Mouse (Mus musculus): ENCODE data around the gene Wipf1. TPM values are rescaled to one million over a fixed set of nuclear protein-coding genes. Genes with fewer than 3 reads are reported as not detected.

Gene Wipf1
- polyA plus RNA-seq, 1 experiment: 16.1 TPM

DNA sequence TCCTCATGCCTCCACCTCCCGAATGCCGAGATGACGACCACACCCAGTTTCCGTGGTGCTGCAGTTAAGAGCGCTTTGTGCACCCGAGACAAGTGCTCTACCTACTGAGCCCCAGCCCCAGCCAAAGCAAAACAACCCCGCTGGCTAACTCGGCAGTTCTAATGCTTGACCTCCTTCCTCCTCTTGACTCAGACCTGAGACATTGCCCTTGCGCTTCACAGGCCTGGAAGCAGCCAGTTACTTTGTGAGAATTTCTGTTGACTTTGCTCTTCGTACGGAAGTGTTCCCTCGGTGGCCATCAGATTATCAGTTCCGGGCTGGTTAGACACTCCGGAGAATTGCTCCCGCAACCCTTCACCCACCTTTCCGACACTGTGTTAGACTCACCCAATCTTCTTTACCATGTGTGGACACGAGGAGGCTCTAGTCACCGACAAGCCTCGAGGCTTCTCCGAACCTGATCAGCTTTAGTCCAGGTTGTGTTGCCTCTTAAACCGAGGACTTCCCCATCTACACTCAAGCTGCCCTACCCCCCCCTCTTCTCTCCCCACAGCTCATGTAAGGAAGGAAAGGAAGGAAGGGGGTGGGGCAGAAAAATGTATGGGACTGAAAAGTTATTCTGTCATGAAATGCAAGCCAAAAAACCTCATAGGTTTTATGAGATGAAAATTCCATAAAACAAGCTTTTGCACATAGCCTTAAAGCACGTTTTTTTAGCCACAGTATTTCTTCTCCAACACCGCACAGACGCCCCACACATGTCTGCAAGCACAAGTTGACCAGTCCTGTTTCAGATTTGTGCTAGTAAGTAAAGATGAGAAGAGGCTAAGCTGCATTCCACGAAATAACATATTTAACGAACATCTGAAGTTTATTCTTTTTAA is 44.1 kb downstream of the Wipf1 start:
- H3K27me3 ChIP-seq (ENCODE audit: control insufficient read depth, insufficient read depth, insufficient read length): no peaks in the 10 kb centered on the region
- peaks cover 92% of the 10 kb centered on the region for H3K79me2 ChIP-seq (ENCODE audit: control insufficient read depth, insufficient read depth)
- H3K4me3 ChIP-seq (ENCODE audit: insufficient read depth, poor library complexity, severe bottlenecking): no peak overlapping the region
- peaks cover 26% of the 10 kb centered on the region for H3K79me3 ChIP-seq (ENCODE audit: low read depth)
- no peak overlapping the region for H3ac ChIP-seq (ENCODE audit: control insufficient read depth, insufficient read length, low read depth)
- TF ChIP-seq USF1 (IDR thresholded peaks at IDR 0.05; ENCODE audit: low read depth) (no peak), FOSL1 (IDR thresholded peaks at IDR 0.05; ENCODE audit: insufficient read depth, low read length, poor library complexity, severe bottlenecking) (no peak), MYOD1 (IDR thresholded peaks at IDR 0.05; ENCODE audit: control insufficient read depth, insufficient read length, low read depth) (no peak), MYOG (IDR thresholded peaks at IDR 0.05; ENCODE audit: control insufficient read depth, extremely low read depth, insufficient read length) (no peak), CTCF (IDR thresholded peaks at IDR 0.05; ENCODE audit: control insufficient read depth, insufficient read depth, insufficient read length) (no peak), CEBPB (IDR thresholded peaks at IDR 0.05; ENCODE audit: low read depth) (no peak), MAX (IDR thresholded peaks at IDR 0.05) (no peak)
- H3K36me3 ChIP-seq (ENCODE audit: control insufficient read depth, insufficient read depth): peaks cover 36% of the 10 kb centered on the region

- Histone ChIP-seq H3K27me3 (ENCODE audit: control insufficient read depth, insufficient read depth, insufficient read length) (no peaks in the 10 kb centered on the region), H3K79me3 (ENCODE audit: low read depth) (peaks cover 28% of the 10 kb centered on the region), H3K36me3 (ENCODE audit: control insufficient read depth, insufficient read depth) (peaks cover 37% of the 10 kb centered on the region), H3K4me3 (ENCODE audit: insufficient read depth, poor library complexity, severe bottlenecking) (no peak overlapping the region), H3ac (ENCODE audit: control insufficient read depth, insufficient read length, low read depth) (no peak overlapping the region), H3K79me2 (ENCODE audit: control insufficient read depth, insufficient read depth) (peaks cover 95% of the 10 kb centered on the region)
- TF ChIP-seq CTCF (IDR thresholded peaks at IDR 0.05; ENCODE audit: control insufficient read depth, insufficient read depth, insufficient read length) (no peak), FOSL1 (IDR thresholded peaks at IDR 0.05; ENCODE audit: insufficient read depth, low read length, poor library complexity, severe bottlenecking) (no peak), MAX (IDR thresholded peaks at IDR 0.05) (no peak), USF1 (IDR thresholded peaks at IDR 0.05; ENCODE audit: low read depth) (no peak), MYOG (IDR thresholded peaks at IDR 0.05; ENCODE audit: control insufficient read depth, extremely low read depth, insufficient read length) (no peak), CEBPB (IDR thresholded peaks at IDR 0.05; ENCODE audit: low read depth) (no peak), MYOD1 (IDR thresholded peaks at IDR 0.05; ENCODE audit: control insufficient read depth, insufficient read length, low read depth) (no peak)
Observed at GRCm38 (mm10) chr2:73484561-73485235, 44.8 kb downstream of the Wipf1 start.

DNA sequence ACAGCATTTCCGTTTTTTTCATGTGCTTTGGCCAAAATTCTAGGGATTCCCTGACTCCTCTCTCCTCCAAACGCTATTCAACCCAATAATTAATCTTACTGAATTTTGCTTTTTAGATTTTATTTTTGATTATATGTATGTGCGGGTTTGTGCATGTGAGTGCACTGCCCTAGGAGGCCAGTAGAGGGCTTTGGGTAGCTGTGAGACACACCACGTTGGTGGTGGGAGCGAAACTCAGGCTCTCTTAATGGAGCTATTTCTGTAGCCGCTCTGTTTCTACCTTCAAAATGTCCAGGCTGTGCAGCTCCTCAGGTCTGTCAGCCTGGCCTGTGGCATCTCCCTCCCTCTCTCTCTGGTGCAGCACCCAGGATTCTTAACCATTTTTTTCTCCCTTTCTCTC is 50.7 kb downstream of the Wipf1 start:
- H3K79me2 ChIP-seq (ENCODE audit: control insufficient read depth, insufficient read depth): peaks cover 98% of the 10 kb centered on the region
- H3K36me3 ChIP-seq (ENCODE audit: control insufficient read depth, insufficient read depth): peaks cover 24% of the 10 kb centered on the region
- no peaks in the 10 kb centered on the region for H3K27me3 ChIP-seq (ENCODE audit: control insufficient read depth, insufficient read depth, insufficient read length)
- no peak for TF ChIP-seq CTCF (IDR thresholded peaks at IDR 0.05; ENCODE audit: control insufficient read depth, insufficient read depth, insufficient read length)
- no peak for TF ChIP-seq MYOD1 (IDR thresholded peaks at IDR 0.05; ENCODE audit: control insufficient read depth, insufficient read length, low read depth)
- no peak for TF ChIP-seq CEBPB (IDR thresholded peaks at IDR 0.05; ENCODE audit: low read depth)
- H3K79me3 ChIP-seq (ENCODE audit: low read depth): peaks cover 35% of the 10 kb centered on the region
- H3K4me3 ChIP-seq (ENCODE audit: insufficient read depth, poor library complexity, severe bottlenecking): no peak overlapping the region
- H3ac ChIP-seq (ENCODE audit: control insufficient read depth, insufficient read length, low read depth): no peak overlapping the region

DNA sequence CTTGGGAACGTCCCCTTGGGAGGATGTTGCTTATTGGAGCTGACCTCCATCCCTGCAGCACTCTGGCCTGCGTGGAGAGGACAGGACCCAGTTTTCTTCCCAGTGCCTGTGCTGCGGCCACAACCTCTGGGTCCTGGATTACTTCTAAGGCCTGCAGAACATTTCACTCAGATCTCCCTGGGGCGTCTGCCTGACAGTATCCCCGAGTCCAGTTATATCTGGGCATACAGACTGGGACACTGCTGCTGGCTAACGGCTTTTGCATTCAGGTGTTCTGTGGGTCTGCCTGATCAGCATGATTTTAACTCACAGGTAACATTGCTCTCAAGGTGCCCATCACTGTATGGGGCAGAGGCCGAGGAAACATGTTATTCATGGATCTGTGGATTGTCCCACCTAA is 52.0 kb downstream of the Wipf1 start:
- H3K4me3 ChIP-seq (ENCODE audit: insufficient read depth, poor library complexity, severe bottlenecking): no peak overlapping the region
- H3K36me3 ChIP-seq (ENCODE audit: control insufficient read depth, insufficient read depth): peaks cover 24% of the 10 kb centered on the region
- H3ac ChIP-seq (ENCODE audit: control insufficient read depth, insufficient read length, low read depth): no peak overlapping the region
- no peak for TF ChIP-seq FOSL1 (IDR thresholded peaks at IDR 0.05; ENCODE audit: insufficient read depth, low read length, poor library complexity, severe bottlenecking)
- TF ChIP-seq MYOD1 (IDR thresholded peaks at IDR 0.05; ENCODE audit: control insufficient read depth, insufficient read length, low read depth): no peak
- TF ChIP-seq CEBPB (IDR thresholded peaks at IDR 0.05; ENCODE audit: low read depth): no peak
- TF ChIP-seq USF1 (IDR thresholded peaks at IDR 0.05; ENCODE audit: low read depth): no peak
- TF ChIP-seq MAX (IDR thresholded peaks at IDR 0.05): no peak
- no peak for TF ChIP-seq CTCF (IDR thresholded peaks at IDR 0.05; ENCODE audit: control insufficient read depth, insufficient read depth, insufficient read length)
- no peak for TF ChIP-seq MYOG (IDR thresholded peaks at IDR 0.05; ENCODE audit: control insufficient read depth, extremely low read depth, insufficient read length)
- H3K79me3 ChIP-seq (ENCODE audit: low read depth): peaks cover 35% of the 10 kb centered on the region
- H3K79me2 ChIP-seq (ENCODE audit: control insufficient read depth, insufficient read depth): peaks cover 97% of the 10 kb centered on the region
- H3K27me3 ChIP-seq (ENCODE audit: control insufficient read depth, insufficient read depth, insufficient read length): no peaks in the 10 kb centered on the region

DNA sequence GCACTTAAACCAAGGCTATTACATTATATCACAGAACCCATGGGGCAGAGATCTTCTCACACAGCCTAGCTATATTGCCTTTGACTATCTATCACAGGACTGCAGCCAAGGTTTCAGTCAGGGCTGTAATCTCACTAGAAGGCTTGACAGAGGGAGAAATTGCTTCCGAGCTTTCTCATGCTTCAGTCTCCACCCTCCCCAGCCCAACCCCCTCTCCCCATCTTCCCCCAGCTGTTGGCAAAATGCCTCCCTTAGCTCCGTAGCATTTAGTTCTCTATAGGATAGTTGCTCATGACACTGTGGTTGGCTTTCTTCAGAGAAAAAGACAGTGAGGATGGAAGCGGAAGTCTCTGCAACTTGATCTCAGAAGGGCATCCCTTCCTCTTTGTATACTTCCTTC is 54.0 kb downstream of the Wipf1 start:
- no peak overlapping the region for H3K4me3 ChIP-seq (ENCODE audit: insufficient read depth, poor library complexity, severe bottlenecking)
- TF ChIP-seq CEBPB (IDR thresholded peaks at IDR 0.05; ENCODE audit: low read depth) (no peak), USF1 (IDR thresholded peaks at IDR 0.05; ENCODE audit: low read depth) (no peak), CTCF (IDR thresholded peaks at IDR 0.05; ENCODE audit: control insufficient read depth, insufficient read depth, insufficient read length) (no peak), FOSL1 (IDR thresholded peaks at IDR 0.05; ENCODE audit: insufficient read depth, low read length, poor library complexity, severe bottlenecking) (no peak), MYOG (IDR thresholded peaks at IDR 0.05; ENCODE audit: control insufficient read depth, extremely low read depth, insufficient read length) (no peak), MYOD1 (IDR thresholded peaks at IDR 0.05; ENCODE audit: control insufficient read depth, insufficient read length, low read depth) (no peak), MAX (IDR thresholded peaks at IDR 0.05) (no peak)
- H3K36me3 ChIP-seq (ENCODE audit: control insufficient read depth, insufficient read depth): peaks cover 17% of the 10 kb centered on the region
- H3K27me3 ChIP-seq (ENCODE audit: control insufficient read depth, insufficient read depth, insufficient read length): no peaks in the 10 kb centered on the region
- peaks cover 99% of the 10 kb centered on the region for H3K79me2 ChIP-seq (ENCODE audit: control insufficient read depth, insufficient read depth)
- H3ac ChIP-seq (ENCODE audit: control insufficient read depth, insufficient read length, low read depth): no peak overlapping the region
- peaks cover 45% of the 10 kb centered on the region for H3K79me3 ChIP-seq (ENCODE audit: low read depth)

All from C2C12 (cell line).